Mouse (Mus musculus): Measurements from ENCODE around the gene Zfp592. TPM values are rescaled to one million over a fixed set of nuclear protein-coding genes. Genes with fewer than 3 reads are reported as not detected.

Gene Zfp592
- polyA plus RNA-seq, 1 experiment = 4.9 TPM

- peaks cover 50% of the 10 kb centered on the region for H3K4me1 ChIP-seq (ENCODE audit: control insufficient read depth)
- no peaks in the 10 kb centered on the region for H3K9me3 ChIP-seq (ENCODE audit: control insufficient read depth, low read length)
- no peak overlapping the region for H3K4me3 ChIP-seq (replicated peaks)
- no peak for TF ChIP-seq TAL1 (IDR thresholded peaks at IDR 0.05; ENCODE audit: low read length)
- TF ChIP-seq GATA1 (IDR thresholded peaks at IDR 0.05; ENCODE audit: low read length) = no peak
- no peaks in the 10 kb centered on the region for H3K27me3 ChIP-seq (ENCODE audit: control insufficient read depth)
- H3K36me3 ChIP-seq (ENCODE audit: control insufficient read depth) = peaks cover 54% of the 10 kb centered on the region
Observed at GRCm38 (mm10) chr7:81005969-81006368, 12.5 kb downstream of the Zfp592 start.

- H3K4me1 ChIP-seq (ENCODE audit: control insufficient read depth) = peaks cover 35% of the 10 kb centered on the region
- H3K27me3 ChIP-seq (ENCODE audit: control insufficient read depth) = no peaks in the 10 kb centered on the region
- TF ChIP-seq TAL1 (IDR thresholded peaks at IDR 0.05; ENCODE audit: low read length) (no peak), GATA1 (IDR thresholded peaks at IDR 0.05; ENCODE audit: low read length) (no peak)
- no peak overlapping the region for H3K4me3 ChIP-seq (replicated peaks)
- H3K9me3 ChIP-seq (ENCODE audit: control insufficient read depth, low read length) = no peaks in the 10 kb centered on the region
- peaks cover 65% of the 10 kb centered on the region for H3K36me3 ChIP-seq (ENCODE audit: control insufficient read depth)
Observed at GRCm38 (mm10) chr7:81008285-81008684, 14.8 kb downstream of the Zfp592 start.

DNA sequence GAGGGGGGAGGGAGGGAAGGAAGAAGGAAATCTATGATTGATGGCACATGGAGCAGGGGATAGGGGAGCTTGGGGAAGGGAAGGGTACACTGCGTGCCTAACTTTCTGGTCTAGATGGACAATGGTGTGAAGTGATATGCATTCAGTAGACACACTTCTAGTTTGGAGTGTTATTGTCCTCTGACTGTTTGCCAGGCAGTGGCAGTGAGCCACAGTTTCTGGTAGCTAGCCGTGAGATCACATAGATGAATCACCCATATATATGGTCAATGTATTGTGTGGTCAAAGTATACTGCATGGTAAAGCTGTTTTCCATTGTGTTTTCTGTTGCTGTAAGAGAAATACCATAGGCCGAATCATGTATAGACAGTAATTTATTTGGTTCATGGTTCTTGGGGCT, 18.1 kb downstream of the Zfp592 start:
- Histone ChIP-seq H3K9me3 (ENCODE audit: control insufficient read depth, low read length) (no peaks in the 10 kb centered on the region), H3K4me3 (replicated peaks) (no peak overlapping the region), H3K36me3 (ENCODE audit: control insufficient read depth) (peaks cover 86% of the 10 kb centered on the region), H3K27me3 (ENCODE audit: control insufficient read depth) (no peaks in the 10 kb centered on the region), H3K4me1 (ENCODE audit: control insufficient read depth) (peaks cover 6% of the 10 kb centered on the region)
- TF ChIP-seq GATA1 (IDR thresholded peaks at IDR 0.05; ENCODE audit: low read length) (no peak), TAL1 (IDR thresholded peaks at IDR 0.05; ENCODE audit: low read length) (no peak)

DNA sequence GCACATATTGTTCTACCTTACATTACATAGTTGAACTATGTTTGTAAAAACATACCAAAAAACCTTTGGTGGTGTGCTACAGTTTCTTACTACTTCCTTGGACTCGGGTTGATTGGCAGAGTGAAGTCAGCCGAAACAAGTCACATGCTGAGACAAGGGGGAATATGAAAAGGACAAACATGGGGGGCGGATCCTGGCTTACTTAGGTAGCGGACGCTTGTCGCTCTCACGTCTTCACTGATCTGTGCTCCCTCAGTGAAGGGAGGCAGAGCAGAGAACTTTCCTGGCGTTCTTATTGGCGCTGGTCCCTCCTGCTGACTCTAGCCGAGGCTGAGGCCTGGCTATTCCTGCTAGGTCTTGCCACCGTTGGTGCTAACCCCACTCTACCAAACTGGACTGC, 26.8 kb downstream of the Zfp592 start:
- TF ChIP-seq GATA1 (IDR thresholded peaks at IDR 0.05; ENCODE audit: low read length) = no peak
- no peak for TF ChIP-seq TAL1 (IDR thresholded peaks at IDR 0.05; ENCODE audit: low read length)
- H3K36me3 ChIP-seq (ENCODE audit: control insufficient read depth) = peaks cover 84% of the 10 kb centered on the region
- no peak overlapping the region for H3K4me3 ChIP-seq (replicated peaks)
- H3K4me1 ChIP-seq (ENCODE audit: control insufficient read depth) = peaks cover 44% of the 10 kb centered on the region
- no peaks in the 10 kb centered on the region for H3K9me3 ChIP-seq (ENCODE audit: control insufficient read depth, low read length)
- no peaks in the 10 kb centered on the region for H3K27me3 ChIP-seq (ENCODE audit: control insufficient read depth)

- TF ChIP-seq GATA1 (IDR thresholded peaks at IDR 0.05; ENCODE audit: low read length) (0 out of 2 replicates have a peak, but pooled peaks have one; percentile 35), TAL1 (IDR thresholded peaks at IDR 0.05; ENCODE audit: low read length) (0 out of 3 replicates have a peak, but pooled peaks have one; percentile 15)
- Histone ChIP-seq H3K27me3 (ENCODE audit: control insufficient read depth) (no peaks in the 10 kb centered on the region), H3K4me3 (replicated peaks) (no peak overlapping the region), H3K4me1 (ENCODE audit: control insufficient read depth) (peaks cover 44% of the 10 kb centered on the region), H3K9me3 (ENCODE audit: control insufficient read depth, low read length) (no peaks in the 10 kb centered on the region), H3K36me3 (ENCODE audit: control insufficient read depth) (peaks cover 88% of the 10 kb centered on the region)
Observed at GRCm38 (mm10) chr7:81022731-81023130, 29.2 kb downstream of the Zfp592 start.

GRCm38 (mm10) chr7:81024118-81024517, 30.6 kb downstream of the Zfp592 start:
- H3K4me1 ChIP-seq (ENCODE audit: control insufficient read depth) = peaks cover 44% of the 10 kb centered on the region
- H3K4me3 ChIP-seq (replicated peaks) = no peak overlapping the region
- peaks cover 91% of the 10 kb centered on the region for H3K36me3 ChIP-seq (ENCODE audit: control insufficient read depth)
- no peaks in the 10 kb centered on the region for H3K9me3 ChIP-seq (ENCODE audit: control insufficient read depth, low read length)
- TF ChIP-seq TAL1 (IDR thresholded peaks at IDR 0.05; ENCODE audit: low read length) = no peak
- TF ChIP-seq GATA1 (IDR thresholded peaks at IDR 0.05; ENCODE audit: low read length) = no peak
- H3K27me3 ChIP-seq (ENCODE audit: control insufficient read depth) = no peaks in the 10 kb centered on the region

DNA sequence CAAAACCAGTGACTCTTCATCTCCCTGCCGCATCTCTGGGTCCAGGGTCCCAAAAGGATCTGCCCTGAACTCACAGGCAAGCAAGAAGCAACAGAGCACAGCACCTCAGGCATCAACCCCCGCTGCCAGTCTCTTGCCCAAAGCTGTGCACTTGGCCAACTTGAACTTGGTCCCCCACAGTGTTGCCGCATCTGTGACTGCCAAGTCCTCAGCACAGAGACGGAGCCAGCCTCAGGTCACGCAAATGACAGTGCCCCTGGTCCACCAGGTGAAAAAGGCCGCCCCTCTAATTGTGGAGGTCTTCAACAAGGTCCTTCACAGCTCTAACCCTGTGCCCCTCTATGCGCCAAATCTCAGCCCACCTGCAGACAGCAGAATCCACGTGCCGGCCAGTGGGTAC, 31.2 kb downstream of the Zfp592 start:
- H3K9me3 ChIP-seq (ENCODE audit: control insufficient read depth, low read length) = no peaks in the 10 kb centered on the region
- peaks cover 94% of the 10 kb centered on the region for H3K36me3 ChIP-seq (ENCODE audit: control insufficient read depth)
- no peak overlapping the region for H3K4me3 ChIP-seq (replicated peaks)

DNA sequence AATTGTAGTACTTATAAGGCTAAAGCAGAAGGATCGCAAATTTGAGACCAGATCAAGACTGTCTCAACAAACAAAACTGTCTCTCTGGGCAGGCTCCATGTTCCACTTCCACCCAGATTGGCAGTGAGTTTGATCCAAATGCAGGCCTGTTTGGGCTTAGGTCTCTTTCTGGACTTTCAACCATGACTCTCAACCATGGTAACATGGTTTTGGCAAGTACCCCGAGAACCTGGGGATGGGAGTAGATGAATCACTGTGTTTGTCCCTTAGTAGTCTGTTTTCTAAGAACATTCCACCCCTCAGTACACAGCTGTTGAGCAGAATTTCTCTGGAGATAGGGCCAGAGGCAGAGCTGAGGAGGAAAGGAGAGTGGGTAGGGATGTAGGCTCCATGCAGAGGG, 32.3 kb downstream of the Zfp592 start:
- H3K4me1 ChIP-seq (ENCODE audit: control insufficient read depth) = peaks cover 37% of the 10 kb centered on the region
- no peaks in the 10 kb centered on the region for H3K27me3 ChIP-seq (ENCODE audit: control insufficient read depth)
- peaks cover 94% of the 10 kb centered on the region for H3K36me3 ChIP-seq (ENCODE audit: control insufficient read depth)
- TF ChIP-seq GATA1 (IDR thresholded peaks at IDR 0.05; ENCODE audit: low read length) (no peak), TAL1 (IDR thresholded peaks at IDR 0.05; ENCODE audit: low read length) (no peak)
- no peak overlapping the region for H3K4me3 ChIP-seq (replicated peaks)
- H3K9me3 ChIP-seq (ENCODE audit: control insufficient read depth, low read length) = no peaks in the 10 kb centered on the region

More for the DNA sequence above, 31.2 kb downstream of the Zfp592 start:
- Histone ChIP-seq H3K27me3 (ENCODE audit: control insufficient read depth) (no peaks in the 10 kb centered on the region), H3K4me1 (ENCODE audit: control insufficient read depth) (peaks cover 44% of the 10 kb centered on the region)
- no peak for TF ChIP-seq GATA1 (IDR thresholded peaks at IDR 0.05; ENCODE audit: low read length)
- no peak for TF ChIP-seq TAL1 (IDR thresholded peaks at IDR 0.05; ENCODE audit: low read length)

DNA sequence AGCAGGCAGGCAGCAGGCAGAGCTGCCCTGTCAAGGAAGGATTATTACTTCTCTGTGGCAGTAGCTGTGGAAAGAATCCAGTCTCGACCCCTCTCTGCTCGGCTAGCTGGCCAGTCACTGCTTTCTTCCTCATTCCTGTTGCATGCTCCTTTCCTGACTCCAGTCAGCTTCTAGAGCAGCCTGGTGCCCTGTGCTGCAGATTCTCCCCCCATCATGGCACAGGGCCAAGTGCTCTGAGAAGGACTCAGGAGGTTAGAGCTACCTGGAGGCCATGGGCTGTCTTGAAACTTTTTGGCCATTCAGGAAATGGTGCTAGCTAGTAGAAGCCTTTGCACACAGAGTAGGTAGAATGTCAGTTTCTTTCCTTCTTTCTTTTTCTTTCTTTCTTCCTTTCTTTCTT, 46.2 kb downstream of the Zfp592 start:
- TF ChIP-seq GATA1 (IDR thresholded peaks at IDR 0.05; ENCODE audit: low read length) (no peak), TAL1 (IDR thresholded peaks at IDR 0.05; ENCODE audit: low read length) (no peak)
- Histone ChIP-seq H3K27me3 (ENCODE audit: control insufficient read depth) (no peaks in the 10 kb centered on the region), H3K9me3 (ENCODE audit: control insufficient read depth, low read length) (no peaks in the 10 kb centered on the region), H3K4me1 (ENCODE audit: control insufficient read depth) (no peaks in the 10 kb centered on the region), H3K4me3 (replicated peaks) (no peak overlapping the region), H3K36me3 (ENCODE audit: control insufficient read depth) (peaks cover 90% of the 10 kb centered on the region)

- Histone ChIP-seq H3K4me3 (replicated peaks) (no peak overlapping the region), H3K27me3 (ENCODE audit: control insufficient read depth) (no peaks in the 10 kb centered on the region), H3K4me1 (ENCODE audit: control insufficient read depth) (no peaks in the 10 kb centered on the region), H3K9me3 (ENCODE audit: control insufficient read depth, low read length) (no peaks in the 10 kb centered on the region), H3K36me3 (ENCODE audit: control insufficient read depth) (peaks cover 65% of the 10 kb centered on the region)
- no peak for TF ChIP-seq TAL1 (IDR thresholded peaks at IDR 0.05; ENCODE audit: low read length)
- TF ChIP-seq GATA1 (IDR thresholded peaks at IDR 0.05; ENCODE audit: low read length) = no peak
Observed at GRCm38 (mm10) chr7:81043023-81043620, 49.6 kb downstream of the Zfp592 start.
